Mouse (Mus musculus) liver, embryonic 13.5 days (tissue): ENCODE results near the gene Med9. TPM values are rescaled to one million over a fixed set of nuclear protein-coding genes. Genes with fewer than 3 reads are reported as not detected.

Experiments used
- ATAC-seq: fragments of 200-750 bp; cut with Nextera tagmentation; 2 replicates; pipeline ENCODE4 v1.8.0; 2017; ENCODE audit warnings: low read depth, mild to moderate bottlenecking, moderate number of reproducible peaks, moderate library complexity
- DNase-seq: peaks from one replicate; pipeline ENCODE4 v3.0.0; 2022
- H3K27ac ChIP-seq: fragments of 300-500 bp; sonication (generic); 2 replicates; pipeline ENCODE4 v1.5.1; 2015; ENCODE audit warnings: moderate library complexity, mild to moderate bottlenecking, inconsistent platforms
- H3K27me3 ChIP-seq: fragments of 300-500 bp; sonication (generic); 2 replicates; pipeline ENCODE4 v1.6.1; 2015; ENCODE audit warnings: mild to moderate bottlenecking, inconsistent platforms
- H3K36me3 ChIP-seq: fragments of 300-500 bp; sonication (generic); 2 replicates; pipeline ENCODE4 v1.6.1; 2015; ENCODE audit warnings: mild to moderate bottlenecking, inconsistent platforms
- H3K4me1 ChIP-seq: fragments of 300-500 bp; sonication (generic); replicated peaks from 2 replicates; pipeline ENCODE4 v1.6.1; 2015; ENCODE audit warnings: inconsistent platforms
- H3K4me2 ChIP-seq: fragments of 300-500 bp; sonication (generic); 2 replicates; pipeline ENCODE4 v1.6.1; 2015; ENCODE audit warnings: inconsistent platforms, mild to moderate bottlenecking, moderate library complexity
- H3K4me3 ChIP-seq: fragments of 300-500 bp; sonication (generic); replicated peaks from 2 replicates; pipeline ENCODE4 v1.5.1; 2015; ENCODE audit warnings: mild to moderate bottlenecking, inconsistent platforms
- H3K9ac ChIP-seq: fragments of 300-500 bp; sonication (generic); 2 replicates; pipeline ENCODE4 v1.6.1; 2015; ENCODE audit warnings: mild to moderate bottlenecking, inconsistent platforms
- H3K9me3 ChIP-seq: fragments of 300-500 bp; sonication (generic); replicated peaks from 2 replicates; pipeline ENCODE4 v1.6.1; 2016; ENCODE audit warnings: inconsistent platforms
- WGBS: fragments of 180-500 bp; shearing (Covaris S2); methylation state at CpG from one replicate; pipeline ENCODE4 v1.1.7; 2015; ENCODE audit not compliant: insufficient replicate concordance; 5-methylcytosine and 5-hydroxymethylcytosine counted together
- polyA plus RNA-seq: library from polyadenylated mRNA; unstranded; fragments of >200 nt; fragmentation: Nextera tagmentation; extraction: Ambion mirVana; gene quantifications from 2 replicates; pipeline ENCODE4 v1.2.1, GENCODE M21; 2015

Gene Med9
- polyA plus RNA-seq, 1 experiment from 2014 or later = 26.8 TPM

DNA sequence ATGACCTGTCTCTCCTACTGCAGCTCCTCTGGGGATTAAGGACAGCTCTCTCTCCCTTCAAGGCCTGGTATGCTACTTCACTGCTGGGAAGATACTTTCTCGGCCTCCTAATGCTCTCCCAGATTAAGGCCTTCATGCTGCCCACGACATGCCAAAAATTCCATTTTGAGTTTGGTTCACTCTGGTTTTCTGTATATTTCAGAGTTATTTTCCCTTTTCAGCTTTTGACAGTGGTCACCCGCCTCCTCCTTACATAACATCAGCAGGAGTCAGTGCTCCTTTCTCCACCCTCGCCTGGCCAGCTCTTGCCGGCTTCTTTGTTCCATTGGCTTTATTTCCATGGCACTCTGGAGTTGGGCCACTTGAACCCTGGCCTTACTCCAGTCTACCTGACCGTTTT lies 56.7 kb downstream of the Med9 start:
- no peak overlapping the region for H3K9ac ChIP-seq
- no peaks in the 10 kb centered on the region for H3K9me3 ChIP-seq
- ATAC-seq = no peak
- H3K4me1 ChIP-seq = no peaks in the 10 kb centered on the region
- DNase-seq = no peak
- no peak overlapping the region for H3K27ac ChIP-seq
- WGBS = 71% methylated on average over 6 of the region's 6 CpGs
- H3K36me3 ChIP-seq = no peaks in the 10 kb centered on the region
- no peak overlapping the region for H3K4me2 ChIP-seq
- no peaks in the 10 kb centered on the region for H3K27me3 ChIP-seq
- no peak overlapping the region for H3K4me3 ChIP-seq

DNA sequence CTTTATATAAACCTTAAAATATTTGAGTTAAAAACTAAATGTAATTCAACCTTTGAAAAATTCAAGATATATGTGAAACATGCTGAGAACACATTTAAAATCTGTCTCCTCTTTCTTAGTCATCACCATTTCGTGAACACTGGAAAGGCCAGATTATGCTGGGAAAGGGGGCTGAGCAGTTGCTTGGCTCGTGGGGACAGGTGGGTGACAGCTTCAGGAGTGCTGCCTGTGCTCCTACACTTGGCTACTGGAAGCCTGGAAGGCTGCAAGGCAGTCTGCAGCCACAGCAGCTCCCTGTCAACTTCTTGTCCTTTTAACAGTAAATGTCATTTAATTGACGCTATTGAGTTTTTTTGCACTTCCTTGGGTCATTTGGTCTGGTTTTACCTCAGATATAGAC lies 57.9 kb downstream of the Med9 start:
- no peak overlapping the region for H3K4me2 ChIP-seq
- ATAC-seq (no peak), DNase-seq (no peak)
- no peak overlapping the region for H3K9ac ChIP-seq
- H3K27me3 ChIP-seq = no peaks in the 10 kb centered on the region
- H3K4me1 ChIP-seq = no peaks in the 10 kb centered on the region
- no peaks in the 10 kb centered on the region for H3K9me3 ChIP-seq
- WGBS = 60% methylated on average over 3 of the region's 3 CpGs
- H3K27ac ChIP-seq = no peak overlapping the region
- no peak overlapping the region for H3K4me3 ChIP-seq
- H3K36me3 ChIP-seq = no peaks in the 10 kb centered on the region

DNA sequence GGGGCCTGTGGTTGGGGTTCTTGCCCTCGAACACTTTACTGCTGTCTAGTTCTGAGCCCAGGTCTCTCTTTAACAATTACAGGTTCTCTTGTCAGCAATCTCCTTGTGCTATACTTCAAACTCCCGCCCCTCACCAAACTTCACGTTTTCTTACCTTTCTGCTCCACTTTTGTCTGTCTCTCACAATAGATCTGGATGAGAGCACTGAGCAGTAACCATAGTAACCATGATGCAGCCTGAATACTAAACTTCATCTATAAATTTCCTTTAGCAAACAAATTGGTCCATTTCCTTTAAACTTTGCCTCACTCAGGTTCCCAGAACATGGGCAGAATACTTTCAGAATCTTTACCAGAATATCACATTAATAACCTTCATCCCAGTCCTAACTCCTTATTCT lies 61.4 kb downstream of the Med9 start:
- DNase-seq (no peak), ATAC-seq (no peak)
- 59% methylated on average over 3 of the region's 3 CpGs for WGBS
- no peaks in the 10 kb centered on the region for H3K9me3 ChIP-seq
- H3K4me3 ChIP-seq = no peak overlapping the region
- H3K4me1 ChIP-seq = no peaks in the 10 kb centered on the region
- H3K27me3 ChIP-seq = no peaks in the 10 kb centered on the region
- no peak overlapping the region for H3K27ac ChIP-seq
- no peak overlapping the region for H3K9ac ChIP-seq
- H3K4me2 ChIP-seq = no peak overlapping the region
- no peaks in the 10 kb centered on the region for H3K36me3 ChIP-seq

DNA sequence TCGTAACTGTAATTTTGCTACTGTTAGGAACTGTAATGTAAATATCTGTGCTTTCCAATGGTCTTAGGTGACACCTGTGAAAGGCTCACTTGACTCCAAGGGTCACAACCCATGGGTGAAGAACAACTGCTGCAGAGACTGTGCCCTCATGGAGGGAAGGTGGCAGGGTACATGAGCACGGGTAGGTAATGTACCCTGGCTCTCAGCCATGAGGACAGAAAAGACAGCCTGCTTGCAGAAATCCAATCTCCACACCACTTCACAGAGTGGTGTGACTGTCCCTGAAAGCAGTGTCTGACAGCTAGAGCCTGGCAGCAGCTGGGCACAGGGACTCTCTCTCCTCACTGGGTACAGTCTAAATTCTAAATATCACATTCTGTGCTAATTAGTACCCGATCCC lies 63.5 kb downstream of the Med9 start:
- Histone ChIP-seq H3K9me3 (no peaks in the 10 kb centered on the region), H3K4me2 (no peak overlapping the region), H3K9ac (no peak overlapping the region), H3K27ac (no peak overlapping the region), H3K36me3 (no peaks in the 10 kb centered on the region), H3K4me1 (no peaks in the 10 kb centered on the region), H3K4me3 (no peak overlapping the region), H3K27me3 (no peaks in the 10 kb centered on the region)
- 67% methylated on average over 3 of the region's 3 CpGs for WGBS
- DNase-seq = no peak
- no peak for ATAC-seq

Other genes starting within 250 kb of the Med9 start
- 2.8 TPM in 2 replicates for gene Pld6, start 160.6 kb upstream of the Med9 start, polyA plus RNA-seq
- 14.0 and 15.6 TPM in 2 replicates for gene Flcn, start 138.2 kb upstream of the Med9 start, polyA plus RNA-seq
- gene Nt5m, start 108.8 kb upstream of the Med9 start, polyA plus RNA-seq = 13.6 and 14.4 TPM in 2 replicates
- gene Cops3, start 108.4 kb upstream of the Med9 start, polyA plus RNA-seq = 127 and 141 TPM in 2 replicates
- 1.0 and 1.2 TPM in 2 replicates for gene Rasd1, start 16.7 kb downstream of the Med9 start, polyA plus RNA-seq
- 7.7 and 7.9 TPM in 2 replicates for gene Pemt, start 98.3 kb downstream of the Med9 start, polyA plus RNA-seq
- 5.1 and 5.7 TPM in 2 replicates for gene Rai1, start 156.8 kb downstream of the Med9 start, polyA plus RNA-seq